Mouse (Mus musculus): ENCODE measurements around the gene Ppm1b. TPM values are rescaled to one million over a fixed set of nuclear protein-coding genes. Genes with fewer than 3 reads are reported as not detected.

The Ppm1b gene
- polyA plus RNA-seq, 1 experiment from 2014 or later, result 90.7 TPM

Other genes starting within 250 kb of the Ppm1b start
- gene Lrpprc, start 166.0 kb upstream of the Ppm1b start, polyA plus RNA-seq (2014; fragmentation: Nextera tagmentation; extraction: Ambion mirVana), result 50.8 and 53.2 TPM in 2 replicates
- gene Slc3a1, start 71.6 kb downstream of the Ppm1b start, polyA plus RNA-seq (2014; fragmentation: Nextera tagmentation; extraction: Ambion mirVana), result 0.20 and 0.49 TPM in 2 replicates
- gene Prepl, start 133.5 kb downstream of the Ppm1b start, polyA plus RNA-seq (2014; fragmentation: Nextera tagmentation; extraction: Ambion mirVana), result 55.2 and 64.8 TPM in 2 replicates
- gene Camkmt, start 133.8 kb downstream of the Ppm1b start, polyA plus RNA-seq (2014; fragmentation: Nextera tagmentation; extraction: Ambion mirVana), result 15.3 and 16.7 TPM in 2 replicates